Mouse (Mus musculus): ENCODE data around the gene Mib2.

Mib2 gene

DNA sequence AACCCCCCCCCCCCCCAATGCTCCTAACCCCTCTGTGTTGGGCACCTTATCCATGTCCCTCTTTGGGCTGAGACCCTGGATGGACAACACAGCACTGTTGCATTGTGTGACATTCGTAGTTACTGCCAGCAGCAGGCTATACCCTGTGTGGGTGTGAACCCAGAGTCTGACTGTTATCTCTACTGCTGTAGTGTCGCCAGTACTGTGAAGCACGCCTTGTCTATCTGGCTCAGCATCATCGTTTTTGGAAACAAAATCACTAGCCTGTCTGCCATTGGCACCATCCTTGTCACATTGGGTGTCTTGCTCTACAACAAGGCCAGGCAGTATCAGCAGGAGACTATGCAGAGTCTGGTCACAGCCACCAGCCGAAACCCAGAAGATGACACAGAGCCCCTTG, 50.7 kb downstream of the Mib2 start:
- no peak for DNase-seq (ENCODE audit: inconsistent ontology term)

DNA sequence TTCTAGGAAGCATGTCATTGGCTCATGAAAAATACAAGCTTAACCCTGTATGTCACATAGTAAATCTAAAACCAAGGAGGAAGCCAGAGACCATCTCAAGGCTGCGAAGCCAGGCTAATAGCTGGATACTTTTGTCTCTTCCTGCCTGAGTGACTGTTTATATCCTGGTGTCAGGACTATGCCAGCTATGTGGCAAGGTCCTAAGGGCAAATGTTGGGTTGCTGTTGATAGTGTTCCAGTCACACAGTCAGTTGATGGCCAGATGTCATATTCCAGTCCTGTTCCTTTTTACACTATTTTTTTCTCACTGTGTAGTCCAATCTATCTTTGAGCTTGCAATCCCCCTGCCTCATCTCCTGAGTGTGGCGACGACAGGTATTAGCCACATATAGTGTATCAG, 55.7 kb downstream of the Mib2 start:
- no peak for DNase-seq (ENCODE audit: inconsistent ontology term)

DNA sequence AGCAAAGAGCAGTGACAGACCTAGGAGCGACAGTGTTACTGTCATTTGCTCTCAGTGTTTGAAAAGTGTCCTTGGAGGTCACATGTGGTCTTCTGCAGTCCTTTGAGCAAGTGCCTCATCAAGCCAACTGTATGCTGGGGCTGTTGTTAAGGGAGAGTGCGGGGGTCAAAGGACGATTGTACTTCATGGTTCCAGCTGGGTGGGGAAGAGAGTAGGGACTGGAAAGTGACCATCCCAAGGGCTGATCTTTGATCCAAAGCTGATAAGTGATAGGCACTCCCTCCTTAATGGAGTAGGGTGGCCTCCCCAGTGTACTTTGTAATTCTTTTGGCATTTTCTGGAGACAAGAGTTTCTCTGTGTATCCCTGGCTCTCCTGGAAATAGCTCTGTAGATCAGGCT, 57.1 kb downstream of the Mib2 start:
- DNase-seq (ENCODE audit: inconsistent ontology term), result no peak

DNA sequence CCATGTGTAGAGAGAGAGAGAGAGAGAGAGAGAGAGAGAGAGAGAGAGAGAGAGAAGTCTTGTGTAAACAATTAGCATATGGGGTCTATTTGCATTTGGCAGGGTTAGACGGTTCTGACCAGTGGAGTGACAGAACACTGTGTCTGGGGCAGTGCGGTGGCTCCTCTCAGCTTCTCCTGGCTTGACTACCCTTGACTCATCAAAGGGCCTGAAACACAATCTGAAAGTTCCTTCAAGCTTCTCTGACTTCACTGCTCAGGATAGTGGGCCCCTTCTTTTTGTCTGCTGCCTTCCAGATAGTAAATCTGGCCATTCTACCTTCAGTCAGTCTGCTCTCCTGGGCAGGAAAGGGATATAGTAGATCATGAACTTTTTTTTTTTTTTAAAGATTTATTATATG, 62.2 kb downstream of the Mib2 start:
- no peak for DNase-seq (ENCODE audit: inconsistent ontology term)

DNA sequence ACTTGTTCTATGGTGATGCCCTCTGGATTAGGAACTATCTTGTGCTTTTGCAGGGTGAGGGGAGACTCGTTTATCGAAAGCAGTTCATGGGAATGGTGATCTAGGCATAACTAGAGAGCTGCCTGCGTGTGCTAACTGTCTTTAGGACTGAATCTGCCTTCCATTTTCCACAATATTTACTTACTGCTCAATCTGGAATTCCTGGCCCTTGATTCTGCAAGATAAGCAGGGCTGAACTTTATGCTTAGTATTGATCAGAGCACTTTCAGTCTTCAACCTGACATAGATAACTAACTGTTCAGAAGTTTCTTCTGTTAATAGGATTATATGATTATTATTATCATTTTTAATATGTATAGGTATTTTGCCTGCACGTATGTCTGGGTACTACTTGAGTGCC, 63.9 kb downstream of the Mib2 start:
- DNase-seq (ENCODE audit: inconsistent ontology term), result no peak
